Mouse (Mus musculus): Measurements from ENCODE around the gene Ubl4b.

GRCm38 (mm10) chr3:107562591-107562990, 7.7 kb upstream of the Ubl4b start:
- TF ChIP-seq GATA1 (IDR thresholded peaks at IDR 0.05; ENCODE audit: borderline replicate concordance, low read length) (no peak), FLI1 (IDR thresholded peaks at IDR 0.05; ENCODE audit: low read length) (no peak)

All from megakaryocyte, embryonic 14.5 days (primary cell).